Mouse (Mus musculus) hindbrain, embryonic 16.5 days (tissue): ENCODE measurements around the gene Slc26a5. TPM values are rescaled to one million over a fixed set of nuclear protein-coding genes. Genes with fewer than 3 reads are reported as not detected.
A peak's percentile ranks its signal among the peaks of the same experiment; 100 is the strongest.

Experiments
- ATAC-seq: fragments of 200-750 bp; cut with Nextera tagmentation; 2 replicates; pipeline ENCODE4 v1.8.0; 2017; ENCODE audit warnings: moderate TSS enrichment, moderate library complexity
- H3K27ac ChIP-seq: fragments of 300-500 bp; sonication (generic); 2 replicates; pipeline ENCODE4 v1.5.1; 2014; ENCODE audit warnings: low read depth, mild to moderate bottlenecking, control low read depth, low read length, moderate library complexity
- H3K27me3 ChIP-seq: fragments of 300-500 bp; sonication (generic); replicated peaks from 2 replicates; pipeline ENCODE4 v1.6.1; 2014; ENCODE audit warnings: low read length; ENCODE audit not compliant: control insufficient read depth, insufficient read depth
- H3K36me3 ChIP-seq: fragments of 300-500 bp; sonication (generic); 2 replicates; pipeline ENCODE4 v1.6.1; 2014; ENCODE audit warnings: mild to moderate bottlenecking, low read length, moderate library complexity, mixed read lengths; ENCODE audit not compliant: control insufficient read depth, insufficient read depth
- H3K4me1 ChIP-seq: fragments of 300-500 bp; sonication (generic); 2 replicates; pipeline ENCODE4 v1.6.1; 2014; ENCODE audit warnings: low read depth, low read length; ENCODE audit not compliant: control insufficient read depth, insufficient read depth
- H3K4me2 ChIP-seq: fragments of 300-500 bp; sonication (generic); 2 replicates; pipeline ENCODE4 v1.6.1; 2014; ENCODE audit warnings: mild to moderate bottlenecking, low read length, control low read depth, moderate library complexity
- H3K4me3 ChIP-seq: fragments of 300-500 bp; sonication (generic); 2 replicates; pipeline ENCODE4 v1.5.1; 2014; ENCODE audit warnings: mild to moderate bottlenecking, low read length, control low read depth, moderate library complexity
- H3K9ac ChIP-seq: fragments of 300-500 bp; sonication (generic); 2 replicates; pipeline ENCODE4 v1.6.1; 2014; ENCODE audit warnings: low read depth, mild to moderate bottlenecking, control low read depth, low read length, moderate library complexity
- H3K9me3 ChIP-seq: fragments of 300-500 bp; sonication (generic); 2 replicates; pipeline ENCODE4 v1.6.1; 2014; ENCODE audit warnings: mild to moderate bottlenecking, low read length, moderate library complexity; ENCODE audit not compliant: control insufficient read depth
- WGBS: fragments of 180-500 bp; shearing (Covaris S2); extraction: QIAGEN DNeasy Blood & Tissue Kit; methylation state at CpG from one replicate; pipeline ENCODE4 v1.1.7; 2014; 5-methylcytosine and 5-hydroxymethylcytosine counted together
- polyA plus RNA-seq: library from polyadenylated mRNA; unstranded; fragments of >200 nt; fragmentation: Nextera tagmentation; extraction: Ambion mirVana; gene quantifications from 2 replicates; pipeline ENCODE4 v1.2.1, GENCODE M21; 2015

Slc26a5 gene
- 0.15 and 0.29 TPM in 2 replicates for polyA plus RNA-seq

DNA sequence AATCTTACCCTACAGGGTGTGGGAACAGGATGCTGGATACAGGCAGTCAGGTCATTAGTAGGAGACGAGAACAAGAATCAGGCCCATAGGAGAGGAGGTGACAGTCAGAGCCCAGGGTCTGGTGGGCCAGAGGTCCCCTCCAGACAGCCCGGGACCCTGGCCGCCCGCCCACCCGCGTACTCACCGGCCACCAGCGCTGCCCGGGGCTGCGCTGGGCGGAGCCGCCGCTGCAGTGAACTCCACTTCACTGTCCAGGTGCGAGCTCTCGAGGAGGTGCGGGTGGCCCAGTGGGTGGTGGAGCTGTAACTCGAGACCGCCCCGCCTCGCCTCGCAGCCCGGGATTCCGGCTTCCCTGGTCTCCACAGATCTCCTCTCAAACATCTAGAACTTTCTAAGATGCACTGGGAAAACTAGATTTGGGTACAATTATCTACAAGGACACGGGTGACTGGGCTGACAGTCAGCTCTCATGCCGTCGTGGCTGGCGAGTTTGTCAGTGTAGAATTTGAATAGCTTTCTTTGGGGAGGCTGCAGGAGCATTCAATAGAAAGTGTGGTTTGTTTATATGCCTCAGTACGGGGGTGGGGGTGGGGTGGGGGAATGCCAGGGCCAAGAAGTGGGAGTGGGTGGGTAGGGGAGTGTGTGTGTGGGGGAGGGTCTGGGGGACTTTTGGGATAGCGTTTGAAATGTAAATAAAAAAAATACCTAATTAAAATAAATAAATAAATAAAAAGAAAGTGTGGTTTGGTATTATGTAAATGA, at the start of gene Slc26a5:
TSS of gene Slc26a5 (minus strand) at position 259 of the 762 bp plus-strand sequence.
- no peaks in the 10 kb centered on the region for H3K27me3 ChIP-seq
- H3K27ac ChIP-seq, result no peak within 1 kb of the TSS
- H3K9me3 ChIP-seq, result no peaks in the 10 kb centered on the region
- peak within 1 kb of the TSS; percentile 50 for H3K9ac ChIP-seq
- H3K4me2 ChIP-seq, result peak within 1 kb of the TSS; percentile 78
- WGBS, result 2% methylated on average over 29 of the region's 29 CpGs
- H3K4me1 ChIP-seq, result peaks cover 5% of the 10 kb centered on the region; the same call in 1 of the 2 replicates
- H3K36me3 ChIP-seq, result no peaks in the 10 kb centered on the region
- ATAC-seq, result peak; percentile 49
- peak within 1 kb of the TSS; percentile 42 for H3K4me3 ChIP-seq

DNA sequence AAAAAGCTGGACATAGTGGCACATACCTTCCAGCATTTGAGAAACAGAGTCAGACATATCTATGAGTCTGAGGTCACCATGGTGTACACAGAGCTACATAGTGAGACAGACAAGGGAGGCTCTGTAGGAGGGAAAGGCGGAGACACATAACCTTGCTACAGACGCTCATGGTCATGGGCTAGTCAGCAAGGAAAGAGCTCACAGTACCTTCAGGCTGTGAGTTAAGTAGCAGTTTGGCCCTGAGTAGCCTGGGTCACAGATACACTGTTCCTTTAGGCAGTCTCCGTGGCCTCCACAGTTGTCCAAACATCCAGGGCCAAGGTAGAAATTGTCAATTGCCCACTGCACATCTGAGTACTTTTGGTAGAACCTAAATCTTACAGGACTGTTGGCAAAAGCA, 49.4 kb upstream of the Slc26a5 start:
- H3K27me3 ChIP-seq, result no peaks in the 10 kb centered on the region
- H3K4me3 ChIP-seq, result no peak overlapping the region
- H3K4me2 ChIP-seq, result no peak overlapping the region
- H3K4me1 ChIP-seq, result no peaks in the 10 kb centered on the region
- 76% methylated on average over 3 of the region's 3 CpGs for WGBS
- no peak overlapping the region for H3K27ac ChIP-seq
- H3K36me3 ChIP-seq, result no peaks in the 10 kb centered on the region
- no peak overlapping the region for H3K9ac ChIP-seq
- ATAC-seq, result no peak
- H3K9me3 ChIP-seq, result no peaks in the 10 kb centered on the region

DNA sequence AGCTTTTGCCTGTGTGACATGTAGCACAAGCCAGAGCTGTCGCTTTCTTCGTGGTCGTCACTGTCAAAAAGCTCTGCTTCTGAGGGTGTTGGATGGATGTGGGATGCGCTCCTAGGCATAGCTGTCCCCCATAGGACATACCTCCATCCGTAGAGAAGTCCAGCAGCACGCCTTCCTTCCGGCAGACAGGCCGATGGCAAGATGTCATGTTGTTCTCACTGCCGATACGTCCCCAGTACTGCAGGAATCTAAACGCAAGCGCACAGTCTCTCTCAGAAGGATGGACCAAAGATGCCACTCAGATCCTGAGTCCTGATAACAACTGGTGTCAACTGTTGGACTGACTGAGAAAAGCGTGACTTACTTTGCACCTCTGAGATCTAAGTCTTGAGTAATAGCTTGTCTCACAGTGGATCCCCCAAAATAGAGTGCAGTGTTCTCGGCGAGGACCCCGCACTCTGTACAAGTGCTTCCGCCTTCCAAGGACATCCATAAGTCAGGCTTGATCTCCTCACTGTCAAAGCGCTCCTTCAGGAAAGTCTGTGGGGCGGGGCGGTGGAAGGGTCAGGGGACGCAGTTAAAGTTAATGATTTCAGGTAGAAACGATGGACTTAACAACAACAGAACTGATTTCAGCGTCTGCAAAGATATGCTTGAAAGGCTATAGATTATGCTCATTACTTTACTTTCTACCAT, 47.6 kb upstream of the Slc26a5 start:
- no peak overlapping the region for H3K4me2 ChIP-seq
- no peak overlapping the region for H3K9ac ChIP-seq
- ATAC-seq, result no peak
- no peaks in the 10 kb centered on the region for H3K9me3 ChIP-seq
- 94% methylated on average over 23 of the region's 23 CpGs for WGBS
- H3K4me3 ChIP-seq, result no peak overlapping the region
- H3K27ac ChIP-seq, result no peak overlapping the region
- H3K36me3 ChIP-seq, result no peaks in the 10 kb centered on the region
- H3K4me1 ChIP-seq, result no peaks in the 10 kb centered on the region
- no peaks in the 10 kb centered on the region for H3K27me3 ChIP-seq

DNA sequence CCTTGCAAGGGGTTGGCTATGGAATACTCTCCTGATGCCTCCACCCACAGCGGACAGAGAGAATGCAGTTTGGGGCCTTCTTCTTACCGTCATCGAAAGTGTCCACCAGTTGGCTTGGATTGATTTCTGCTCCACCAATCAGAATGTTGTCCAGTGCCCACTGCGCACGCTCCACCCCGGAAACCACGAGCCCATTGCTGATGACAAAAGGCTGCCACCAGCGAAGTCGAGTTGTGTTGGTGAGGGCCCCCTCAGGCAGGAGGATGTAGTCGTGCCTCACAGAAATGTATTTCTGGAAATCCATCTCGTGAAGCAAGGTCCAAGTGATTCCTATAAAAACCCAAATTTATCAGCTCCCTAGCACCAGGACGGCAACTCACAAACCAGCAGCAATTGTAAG, 45.3 kb upstream of the Slc26a5 start:
- ATAC-seq, result no peak
- no peak overlapping the region for H3K4me2 ChIP-seq
- H3K9ac ChIP-seq, result no peak overlapping the region
- WGBS, result 95% methylated on average over 12 of the region's 12 CpGs
- H3K4me3 ChIP-seq, result no peak overlapping the region
- H3K27ac ChIP-seq, result no peak overlapping the region
- no peaks in the 10 kb centered on the region for H3K36me3 ChIP-seq
- no peaks in the 10 kb centered on the region for H3K4me1 ChIP-seq
- H3K9me3 ChIP-seq, result no peaks in the 10 kb centered on the region
- H3K27me3 ChIP-seq, result no peaks in the 10 kb centered on the region

DNA sequence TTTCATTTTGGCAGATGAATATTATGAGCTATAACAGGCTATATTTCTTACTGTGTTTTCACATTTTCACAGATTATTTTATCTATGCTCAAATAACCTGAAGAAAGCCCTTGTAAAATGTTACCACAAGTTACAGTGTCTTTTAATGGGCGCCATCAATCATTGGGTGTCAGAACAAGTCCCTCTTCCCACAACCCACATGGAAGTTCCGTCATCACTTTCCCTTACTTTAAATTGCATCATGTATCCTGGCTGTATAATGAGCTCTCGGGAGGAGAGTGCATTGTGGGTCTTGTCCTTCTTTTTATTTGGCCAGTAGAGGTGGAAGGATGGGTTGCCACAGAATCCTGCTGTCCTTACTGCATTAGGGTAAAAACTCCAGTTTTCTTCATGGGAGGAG, 44.3 kb upstream of the Slc26a5 start:
- ATAC-seq, result no peak
- WGBS, result 89% methylated on average over 3 of the region's 3 CpGs
- H3K4me2 ChIP-seq, result no peak overlapping the region
- H3K4me1 ChIP-seq, result no peaks in the 10 kb centered on the region
- H3K9me3 ChIP-seq, result no peaks in the 10 kb centered on the region
- no peaks in the 10 kb centered on the region for H3K36me3 ChIP-seq
- H3K9ac ChIP-seq, result no peak overlapping the region
- no peak overlapping the region for H3K4me3 ChIP-seq
- no peaks in the 10 kb centered on the region for H3K27me3 ChIP-seq
- H3K27ac ChIP-seq, result no peak overlapping the region

DNA sequence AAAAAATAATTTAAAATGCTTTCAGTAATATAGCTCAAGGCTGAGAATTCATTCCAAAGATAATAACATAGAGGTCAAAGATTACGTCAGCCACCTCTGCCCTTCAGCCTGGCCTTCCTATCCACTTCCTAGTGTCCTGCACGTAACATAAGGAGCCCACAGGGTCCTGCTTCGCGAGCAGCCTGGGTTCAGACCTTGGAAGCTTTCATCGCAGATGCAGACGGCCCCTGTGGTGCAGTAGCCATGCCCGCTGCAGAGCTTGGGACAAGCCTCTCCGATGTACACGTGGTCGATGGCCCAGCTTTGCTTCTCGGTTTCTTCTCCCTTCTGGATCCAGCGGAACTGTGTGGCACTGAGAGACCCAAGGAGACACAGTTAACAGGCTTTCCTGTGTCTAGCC, 36.0 kb upstream of the Slc26a5 start:
- ATAC-seq, result no peak
- no peaks in the 10 kb centered on the region for H3K9me3 ChIP-seq
- no peak overlapping the region for H3K4me2 ChIP-seq
- no peak overlapping the region for H3K9ac ChIP-seq
- H3K27me3 ChIP-seq, result no peaks in the 10 kb centered on the region
- 73% methylated on average over 12 of the region's 12 CpGs for WGBS
- H3K4me3 ChIP-seq, result no peak overlapping the region
- no peaks in the 10 kb centered on the region for H3K36me3 ChIP-seq
- H3K4me1 ChIP-seq, result no peaks in the 10 kb centered on the region
- no peak overlapping the region for H3K27ac ChIP-seq

DNA sequence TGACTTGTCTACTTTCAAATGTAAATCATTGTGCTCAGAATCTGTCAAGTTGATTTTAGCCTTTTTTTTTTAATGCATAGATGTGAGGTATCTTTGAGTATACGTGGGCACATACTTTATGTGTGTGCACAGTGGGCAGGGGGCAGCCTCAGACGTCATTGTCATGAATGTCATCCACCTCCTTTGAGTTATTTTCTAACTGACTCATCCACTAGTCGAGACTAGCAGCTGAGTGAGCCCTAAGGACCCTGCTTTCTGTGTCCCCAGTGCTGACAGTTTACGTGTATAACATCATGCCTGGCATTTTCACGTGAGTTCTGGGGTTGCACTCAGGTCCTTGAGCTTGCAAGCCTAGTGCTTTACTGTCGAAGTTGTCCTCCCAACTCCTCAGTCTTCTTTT, 35.5 kb upstream of the Slc26a5 start:
- Histone ChIP-seq H3K4me2 (no peak overlapping the region), H3K4me3 (no peak overlapping the region), H3K9ac (no peak overlapping the region), H3K36me3 (no peaks in the 10 kb centered on the region), H3K27me3 (no peaks in the 10 kb centered on the region), H3K4me1 (no peaks in the 10 kb centered on the region), H3K9me3 (no peaks in the 10 kb centered on the region), H3K27ac (no peak overlapping the region)
- no peak for ATAC-seq
- 73% methylated on average over 6 of the region's 6 CpGs for WGBS

DNA sequence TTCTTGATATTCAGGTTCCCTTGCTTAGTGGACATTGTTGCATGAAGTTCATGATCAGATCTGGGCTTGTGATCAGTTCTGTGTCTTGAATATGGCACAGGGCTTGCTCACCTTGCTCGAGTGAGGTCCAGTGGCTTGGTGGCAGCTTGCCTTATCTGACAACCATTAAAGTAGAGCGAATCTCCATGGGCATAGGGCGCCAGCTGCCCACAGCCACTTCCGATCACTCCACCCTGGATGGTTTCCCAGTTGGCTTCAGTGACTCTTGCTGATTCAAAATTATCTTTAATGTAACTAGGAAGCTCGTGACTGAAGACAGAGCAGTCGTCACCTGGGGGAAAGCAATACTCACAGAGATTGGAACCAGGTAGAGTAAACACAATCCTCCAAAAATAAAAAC, 33.5 kb upstream of the Slc26a5 start:
- Histone ChIP-seq H3K27me3 (no peaks in the 10 kb centered on the region), H3K27ac (no peak overlapping the region), H3K4me1 (no peaks in the 10 kb centered on the region), H3K9ac (no peak overlapping the region), H3K4me2 (no peak overlapping the region), H3K36me3 (no peaks in the 10 kb centered on the region), H3K4me3 (no peak overlapping the region), H3K9me3 (no peaks in the 10 kb centered on the region)
- 74% methylated on average over 6 of the region's 6 CpGs for WGBS
- ATAC-seq, result no peak

DNA sequence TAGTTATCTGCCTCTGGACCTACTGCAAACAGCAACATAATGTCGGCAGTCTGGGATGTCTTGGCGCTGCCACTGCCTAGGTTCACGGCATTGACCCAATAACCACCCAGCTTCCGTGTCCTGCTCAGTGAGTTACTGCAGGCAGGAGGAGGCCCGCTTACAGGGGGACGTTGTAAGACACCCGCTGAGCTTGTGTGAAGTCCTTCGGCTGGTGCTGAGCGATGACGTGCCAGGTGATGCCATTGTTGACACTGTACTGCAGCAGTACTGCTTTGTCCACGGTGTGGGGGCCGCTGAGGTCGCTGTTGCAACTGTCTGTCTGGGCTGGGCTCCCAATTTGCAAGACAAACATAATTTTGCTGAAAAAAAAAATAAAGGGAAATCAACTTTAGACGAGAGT, 31.2 kb upstream of the Slc26a5 start:
- WGBS, result 73% methylated on average over 14 of the region's 14 CpGs
- no peak overlapping the region for H3K4me3 ChIP-seq
- no peak overlapping the region for H3K4me2 ChIP-seq
- no peaks in the 10 kb centered on the region for H3K9me3 ChIP-seq
- ATAC-seq, result no peak
- H3K27ac ChIP-seq, result no peak overlapping the region
- no peaks in the 10 kb centered on the region for H3K4me1 ChIP-seq
- no peaks in the 10 kb centered on the region for H3K36me3 ChIP-seq
- no peaks in the 10 kb centered on the region for H3K27me3 ChIP-seq
- no peak overlapping the region for H3K9ac ChIP-seq
